Mouse (Mus musculus): ENCODE measurements at regions not wholly inside any gene's neighbourhood (a gene's known extent, or its start where the extent isn't known, plus 50 kb on each side); places are given as distances from the start of the nearest gene placed in this dataset.

DNA sequence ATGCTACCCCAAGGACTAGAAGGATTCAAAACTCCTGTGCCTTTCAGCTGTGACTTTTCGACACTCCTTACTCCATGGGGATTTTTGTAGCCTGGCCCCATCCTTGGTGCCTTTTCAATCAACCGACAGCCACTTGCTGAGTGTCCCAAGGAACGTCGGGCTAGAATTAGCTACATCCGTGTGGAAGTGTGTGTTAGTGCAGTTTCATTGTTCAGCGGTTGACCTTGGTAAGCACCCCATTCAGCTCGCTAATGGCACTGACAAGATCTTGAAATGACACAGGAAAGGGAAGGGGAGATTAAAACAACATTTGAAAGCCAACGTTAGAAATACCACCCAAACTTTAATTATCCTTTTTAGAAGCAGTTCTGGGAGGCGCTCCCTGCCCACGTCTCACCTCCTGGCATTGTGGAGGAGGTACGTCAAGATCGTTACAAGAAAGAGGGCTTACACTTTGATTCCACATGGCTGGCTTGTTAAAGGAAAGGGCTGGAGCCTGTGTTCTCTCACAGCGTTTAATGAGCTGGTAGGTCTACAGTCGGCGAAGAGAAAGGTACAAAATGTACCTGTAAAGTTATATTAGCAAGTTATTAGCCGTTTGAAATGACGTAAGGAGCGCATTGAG is 536.4 kb downstream of the Fam19a2 start:
- H3K27me3 ChIP-seq (replicated peaks) = no peaks in the 10 kb centered on the region
- 50% methylated on average over 18 of the region's 18 CpGs for WGBS

DNA sequence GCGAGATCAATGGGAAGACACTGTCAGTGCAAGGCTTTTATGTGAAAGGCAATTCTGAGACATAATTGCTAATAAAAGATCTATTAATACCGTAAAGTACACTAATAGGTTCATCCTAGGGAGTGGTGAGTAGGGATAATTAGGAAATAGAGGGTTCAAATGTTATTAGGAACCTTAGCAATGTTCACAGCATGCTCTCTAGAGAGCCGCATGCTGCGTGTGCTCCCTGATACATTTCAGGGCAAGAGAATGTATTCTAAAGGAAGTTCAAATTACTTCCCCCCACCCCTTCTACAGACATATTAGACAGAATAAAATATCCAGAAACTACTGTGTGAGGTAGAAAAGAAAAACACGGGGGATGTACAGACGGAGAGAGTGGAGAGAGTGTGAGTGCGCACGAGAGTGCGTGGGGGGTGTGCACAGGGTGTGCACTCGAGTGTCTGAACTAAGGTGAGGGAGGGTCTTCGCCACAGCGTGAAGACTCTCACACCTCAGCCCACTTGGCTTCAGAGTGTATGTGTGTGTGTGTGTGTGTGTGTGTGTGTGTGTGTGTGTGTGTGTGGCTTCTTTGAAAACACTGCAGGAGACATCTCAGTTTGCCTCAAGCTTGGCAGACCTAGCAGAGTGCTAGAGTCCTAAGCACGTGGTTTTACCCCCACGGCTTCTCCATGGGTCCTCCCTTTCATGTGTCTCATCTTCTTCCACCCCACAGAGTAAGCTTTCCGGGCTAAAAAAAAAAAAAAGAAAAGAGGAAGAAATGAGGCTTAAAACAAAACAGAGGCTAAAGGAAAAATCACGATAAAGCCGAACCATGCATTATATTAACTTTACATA is 537.1 kb downstream of the Fam19a2 start:
- WGBS = 77% methylated on average over 17 of the region's 17 CpGs
- peak overlapping the region; percentile 6; the same call in 1 of the 2 replicates for H3K4me2 ChIP-seq

More for the DNA sequence above, 536.4 kb downstream of the Fam19a2 start:
- Histone ChIP-seq H3K4me1 (0 out of 2 replicates have a peak, but pooled peaks cover 7% of the 10 kb centered on the region), H3K4me3 (replicated peaks) (no peak overlapping the region), H3K9ac (replicated peaks) (no peak overlapping the region), H3K36me3 (no peaks in the 10 kb centered on the region), H3K9me3 (replicated peaks) (no peaks in the 10 kb centered on the region), H3K4me2 (peak overlapping the region; percentile 6; the same call in 1 of the 2 replicates), H3K27ac (replicated peaks) (no peak overlapping the region)
- ATAC-seq (ENCODE audit: low FRiP score) = no peak

GRCm38 (mm10) chr10:123810882-123811281 is 547.1 kb downstream of the Fam19a2 start:
- Histone ChIP-seq H3K4me1 (no peaks in the 10 kb centered on the region), H3K27ac (replicated peaks) (no peak overlapping the region), H3K27me3 (replicated peaks) (no peaks in the 10 kb centered on the region), H3K36me3 (no peaks in the 10 kb centered on the region), H3K4me3 (replicated peaks) (no peak overlapping the region), H3K9ac (replicated peaks) (no peak overlapping the region), H3K4me2 (no peak overlapping the region), H3K9me3 (replicated peaks) (no peaks in the 10 kb centered on the region)
- no peak for ATAC-seq (ENCODE audit: low FRiP score)
- 92% methylated on average over 9 of the region's 9 CpGs for whole genome bisulfite sequencing

More for the DNA sequence above, 537.1 kb downstream of the Fam19a2 start:
- no peak for ATAC-seq (ENCODE audit: low FRiP score)
- Histone ChIP-seq H3K27ac (replicated peaks) (no peak overlapping the region), H3K4me1 (0 out of 2 replicates have a peak, but pooled peaks cover 7% of the 10 kb centered on the region), H3K36me3 (no peaks in the 10 kb centered on the region), H3K9me3 (replicated peaks) (no peaks in the 10 kb centered on the region), H3K27me3 (replicated peaks) (no peaks in the 10 kb centered on the region), H3K4me3 (replicated peaks) (no peak overlapping the region), H3K9ac (replicated peaks) (no peak overlapping the region)

DNA sequence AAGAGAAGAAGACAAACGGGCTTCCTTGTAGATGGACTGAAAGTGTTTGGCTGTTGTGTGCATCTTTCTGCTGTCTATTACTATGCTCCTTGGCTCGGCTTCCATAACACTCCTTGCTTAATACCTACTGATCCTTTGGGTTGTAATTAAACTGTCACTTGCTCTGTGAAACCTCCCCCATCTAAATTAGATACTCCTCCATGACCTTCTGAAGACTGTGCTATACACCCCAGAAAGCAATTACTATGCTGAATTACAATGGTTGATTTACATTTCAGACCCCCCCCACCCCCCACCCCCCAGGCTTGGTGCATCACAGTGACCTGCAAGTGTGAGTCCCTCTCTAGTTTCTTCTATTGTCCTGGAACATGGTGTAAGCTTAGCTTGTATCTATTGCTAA is 549.3 kb downstream of the Fam19a2 start:
- no peaks in the 10 kb centered on the region for H3K4me1 ChIP-seq
- no peak overlapping the region for H3K9ac ChIP-seq (replicated peaks)
- 59% methylated on average over 2 of the region's 2 CpGs for WGBS
- H3K27ac ChIP-seq (replicated peaks) = no peak overlapping the region
- H3K4me3 ChIP-seq (replicated peaks) = no peak overlapping the region
- no peaks in the 10 kb centered on the region for H3K36me3 ChIP-seq
- no peaks in the 10 kb centered on the region for H3K27me3 ChIP-seq (replicated peaks)
- no peak for ATAC-seq (ENCODE audit: low FRiP score)
- no peaks in the 10 kb centered on the region for H3K9me3 ChIP-seq (replicated peaks)
- no peak overlapping the region for H3K4me2 ChIP-seq

GRCm38 (mm10) chr10:123840061-123840751 is 576.4 kb downstream of the Fam19a2 start:
- Histone ChIP-seq H3K4me1 (peaks cover 5% of the 10 kb centered on the region; the same call in 1 of the 2 replicates), H3K4me2 (peak overlapping the region; percentile 15), H3K36me3 (no peaks in the 10 kb centered on the region), H3K9me3 (replicated peaks) (no peaks in the 10 kb centered on the region), H3K9ac (replicated peaks) (no peak overlapping the region), H3K27ac (replicated peaks) (no peak overlapping the region), H3K27me3 (replicated peaks) (no peaks in the 10 kb centered on the region), H3K4me3 (replicated peaks) (no peak overlapping the region)
- WGBS = 38% methylated on average over 13 of the region's 13 CpGs
- ATAC-seq (ENCODE audit: low FRiP score) = no peak

DNA sequence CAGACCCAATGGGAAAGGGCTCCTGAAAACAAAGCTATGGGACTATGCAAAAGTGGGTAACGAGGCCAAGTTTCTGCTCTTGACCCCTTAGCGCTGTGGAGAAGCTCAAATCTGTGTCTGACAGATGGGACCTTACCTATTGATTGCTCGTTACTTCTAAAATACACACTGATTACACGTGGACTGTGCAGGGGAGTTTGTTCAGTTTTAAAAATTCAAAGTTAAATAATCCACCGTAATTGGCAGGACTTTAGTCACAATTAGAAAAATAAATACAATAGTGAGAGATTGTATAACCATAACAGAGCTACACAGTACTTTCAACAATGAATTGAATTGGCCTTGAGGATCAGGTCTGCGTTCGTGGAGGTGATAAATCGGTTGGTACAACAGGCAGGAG is 578.3 kb downstream of the Fam19a2 start:
- Histone ChIP-seq H3K27ac (replicated peaks) (no peak overlapping the region), H3K9me3 (replicated peaks) (no peaks in the 10 kb centered on the region), H3K9ac (replicated peaks) (no peak overlapping the region), H3K27me3 (replicated peaks) (no peaks in the 10 kb centered on the region), H3K4me3 (replicated peaks) (no peak overlapping the region), H3K4me2 (no peak overlapping the region), H3K36me3 (no peaks in the 10 kb centered on the region), H3K4me1 (peaks cover 5% of the 10 kb centered on the region; the same call in 1 of the 2 replicates)
- ATAC-seq (ENCODE audit: low FRiP score) = no peak
- 89% methylated on average over 8 of the region's 8 CpGs for WGBS

DNA sequence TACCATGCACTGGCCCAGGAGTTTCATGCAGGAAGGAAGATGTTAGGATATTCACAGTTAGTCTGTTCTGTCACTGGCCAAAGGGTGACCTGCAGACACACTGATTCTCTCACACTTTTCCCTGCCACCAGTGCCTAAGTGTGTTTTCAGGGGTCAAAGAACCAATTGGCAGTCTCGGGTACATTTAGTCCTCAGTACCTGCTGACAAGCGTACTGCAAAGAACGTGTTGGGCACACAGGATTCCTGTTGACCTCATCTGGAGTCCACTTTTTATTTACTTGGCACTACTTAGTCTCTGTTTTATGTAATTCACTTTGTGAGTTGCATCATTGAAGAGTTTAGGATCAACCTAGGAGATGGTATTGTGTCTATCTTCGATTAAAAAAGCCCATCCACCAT is 579.8 kb downstream of the Fam19a2 start:
- H3K9me3 ChIP-seq (replicated peaks) = no peaks in the 10 kb centered on the region
- H3K27me3 ChIP-seq (replicated peaks) = no peaks in the 10 kb centered on the region
- no peak for ATAC-seq (ENCODE audit: low FRiP score)
- H3K4me3 ChIP-seq (replicated peaks) = no peak overlapping the region
- no peak overlapping the region for H3K27ac ChIP-seq (replicated peaks)
- 86% methylated on average over 4 of the region's 4 CpGs for WGBS
- H3K9ac ChIP-seq (replicated peaks) = no peak overlapping the region
- H3K36me3 ChIP-seq = no peaks in the 10 kb centered on the region
- H3K4me2 ChIP-seq = no peak overlapping the region
- peaks cover 5% of the 10 kb centered on the region; the same call in 1 of the 2 replicates for H3K4me1 ChIP-seq

DNA sequence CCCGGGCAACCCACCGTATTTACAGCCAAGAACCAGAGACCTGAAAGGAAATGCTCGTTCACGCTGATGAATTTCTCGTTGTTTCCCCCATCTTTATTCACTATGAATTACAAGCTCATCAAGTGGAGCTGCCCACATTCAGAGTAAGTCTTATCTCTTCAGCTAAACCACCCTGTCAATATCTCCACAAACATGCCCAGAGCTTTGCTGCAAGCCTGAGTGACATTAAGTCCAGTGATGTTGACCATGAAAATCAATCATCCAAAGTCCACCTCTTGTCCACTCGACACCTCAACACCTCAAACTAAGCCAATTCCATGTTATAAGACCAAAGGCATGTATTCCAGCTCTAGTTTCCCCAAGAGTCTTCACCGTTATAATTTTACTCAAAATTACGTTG is 582.8 kb downstream of the Fam19a2 start:
- no peaks in the 10 kb centered on the region for H3K27me3 ChIP-seq (replicated peaks)
- WGBS = 79% methylated on average over 8 of the region's 8 CpGs
- no peak overlapping the region for H3K4me3 ChIP-seq (replicated peaks)
- H3K9ac ChIP-seq (replicated peaks) = no peak overlapping the region
- no peak overlapping the region for H3K4me2 ChIP-seq
- H3K9me3 ChIP-seq (replicated peaks) = no peaks in the 10 kb centered on the region
- H3K4me1 ChIP-seq = no peaks in the 10 kb centered on the region
- ATAC-seq (ENCODE audit: low FRiP score) = no peak
- no peaks in the 10 kb centered on the region for H3K36me3 ChIP-seq
- no peak overlapping the region for H3K27ac ChIP-seq (replicated peaks)

DNA sequence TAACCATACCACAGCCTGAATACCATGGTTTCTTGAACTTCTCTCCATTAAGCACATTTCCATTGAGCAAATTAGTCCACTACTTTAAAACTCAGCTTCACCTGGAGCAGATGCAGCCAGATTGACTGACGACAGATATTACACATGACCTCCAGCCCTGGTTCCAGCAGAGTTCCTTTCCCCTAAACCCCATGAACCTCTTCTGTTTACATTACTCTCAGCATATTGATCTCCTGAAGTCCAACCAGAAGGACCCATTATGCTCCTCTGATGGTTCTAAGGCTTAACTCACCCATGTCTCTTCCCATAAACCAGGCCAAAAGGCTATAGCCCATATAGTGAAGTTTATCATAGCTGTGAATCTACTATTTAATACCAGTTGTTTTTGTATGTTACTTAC is 584.8 kb downstream of the Fam19a2 start:
- no peaks in the 10 kb centered on the region for H3K36me3 ChIP-seq
- H3K9me3 ChIP-seq (replicated peaks) = no peaks in the 10 kb centered on the region
- no peaks in the 10 kb centered on the region for H3K4me1 ChIP-seq
- no peak overlapping the region for H3K4me2 ChIP-seq
- ATAC-seq (ENCODE audit: low FRiP score) = no peak
- H3K9ac ChIP-seq (replicated peaks) = no peak overlapping the region
- H3K27me3 ChIP-seq (replicated peaks) = no peaks in the 10 kb centered on the region
- H3K4me3 ChIP-seq (replicated peaks) = no peak overlapping the region
- WGBS = 88% methylated on average over 1 of the region's 1 CpGs
- no peak overlapping the region for H3K27ac ChIP-seq (replicated peaks)

DNA sequence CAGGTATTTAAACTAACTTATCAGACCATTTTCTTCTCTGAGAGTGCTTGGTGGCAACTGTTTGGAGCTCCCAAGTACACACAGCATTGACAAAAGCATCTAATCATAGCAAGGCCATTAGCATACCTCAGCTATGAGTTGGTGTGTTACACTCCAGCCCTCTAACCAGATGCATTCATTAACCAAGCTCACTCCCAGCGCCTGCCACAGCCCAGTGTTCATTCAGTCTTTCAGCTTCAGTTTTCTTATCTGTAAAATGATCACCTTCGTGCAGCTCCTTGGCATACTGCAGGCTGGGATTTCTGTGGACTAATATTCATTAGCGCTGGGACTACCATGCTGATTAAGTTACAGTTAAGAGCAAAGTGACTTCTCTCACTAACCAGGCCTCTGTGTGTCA is 611.7 kb downstream of the Fam19a2 start:
- Histone ChIP-seq H3K9ac (replicated peaks) (no peak overlapping the region), H3K27ac (replicated peaks) (no peak overlapping the region)
- ATAC-seq (ENCODE audit: low FRiP score) = no peak

DNA sequence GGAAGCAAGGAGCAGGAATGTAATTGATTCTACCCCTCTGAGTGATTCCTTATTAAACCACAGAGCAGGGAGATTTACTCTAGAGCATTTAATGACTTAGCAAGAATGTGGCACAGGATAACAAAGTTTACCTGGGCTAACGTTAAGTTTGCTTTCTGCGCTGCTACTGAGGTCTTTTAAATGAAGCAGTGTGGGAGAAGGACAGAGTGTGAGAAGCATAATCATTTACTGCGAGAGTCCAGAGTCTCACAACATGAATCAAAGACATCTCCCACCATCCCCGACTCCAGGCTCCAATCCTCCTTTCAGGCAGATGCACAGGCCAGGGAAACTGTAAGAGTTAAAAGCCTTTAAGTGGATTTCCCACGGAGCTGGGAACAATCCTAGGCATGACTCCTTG is 612.1 kb downstream of the Fam19a2 start:
- Histone ChIP-seq H3K36me3 (no peaks in the 10 kb centered on the region), H3K9me3 (replicated peaks) (no peaks in the 10 kb centered on the region), H3K9ac (replicated peaks) (no peak overlapping the region), H3K27ac (replicated peaks) (no peak overlapping the region), H3K4me2 (no peak overlapping the region), H3K27me3 (replicated peaks) (no peaks in the 10 kb centered on the region), H3K4me1 (no peaks in the 10 kb centered on the region), H3K4me3 (replicated peaks) (no peak overlapping the region)
- 55% methylated on average over 5 of the region's 5 CpGs for WGBS
- no peak for ATAC-seq (ENCODE audit: low FRiP score)

More for the DNA sequence above, 611.7 kb downstream of the Fam19a2 start:
- WGBS = 60% methylated on average over 3 of the region's 3 CpGs
- no peaks in the 10 kb centered on the region for H3K9me3 ChIP-seq (replicated peaks)
- no peaks in the 10 kb centered on the region for H3K36me3 ChIP-seq
- no peak overlapping the region for H3K4me2 ChIP-seq
- no peak overlapping the region for H3K4me3 ChIP-seq (replicated peaks)
- H3K4me1 ChIP-seq = no peaks in the 10 kb centered on the region
- H3K27me3 ChIP-seq (replicated peaks) = no peaks in the 10 kb centered on the region

Measured in neural tube, embryonic 15.5 days (tissue).